Mouse (Mus musculus) hindbrain, postnatal 0 days (tissue): Measurements from ENCODE around the gene Gse1. TPM values are rescaled to one million over a fixed set of nuclear protein-coding genes. Genes with fewer than 3 reads are reported as not detected.

Experiments
- ATAC-seq: fragments of 200-750 bp; cut with Nextera tagmentation; 2 replicates; pipeline ENCODE4 v1.8.0; 2017; ENCODE audit warnings: mild to moderate bottlenecking, moderate TSS enrichment, moderate library complexity
- DNase-seq: peaks from one replicate; pipeline ENCODE4 v3.0.0-alpha.2; 2015; ENCODE audit warnings: low spot score
- H3K27ac ChIP-seq: fragments of 300-500 bp; sonication (generic); 2 replicates; pipeline ENCODE4 v1.5.1; 2014; ENCODE audit warnings: mild to moderate bottlenecking
- H3K27me3 ChIP-seq: fragments of 300-500 bp; sonication (generic); 2 replicates; pipeline ENCODE4 v1.6.1; 2014; ENCODE audit warnings: low read length, mixed read lengths; ENCODE audit not compliant: insufficient read depth
- H3K36me3 ChIP-seq: fragments of 300-500 bp; sonication (generic); 2 replicates; pipeline ENCODE4 v1.6.1; 2014; ENCODE audit warnings: low read length, mixed read lengths; ENCODE audit not compliant: insufficient read depth
- H3K4me1 ChIP-seq: fragments of 300-500 bp; sonication (generic); 2 replicates; pipeline ENCODE4 v1.6.1; 2014; ENCODE audit warnings: antibody characterized with exemption, low read length, mixed read lengths; ENCODE audit not compliant: insufficient read depth
- H3K4me2 ChIP-seq: fragments of 300-500 bp; sonication (generic); 2 replicates; pipeline ENCODE4 v1.6.1; 2014; ENCODE audit warnings: low read depth, mild to moderate bottlenecking, low read length, moderate library complexity, mixed read lengths
- H3K4me3 ChIP-seq: fragments of 300-500 bp; sonication (generic); 2 replicates; pipeline ENCODE4 v1.5.1; 2014; ENCODE audit warnings: low read length
- H3K9ac ChIP-seq: fragments of 300-500 bp; sonication (generic); replicated peaks from 2 replicates; pipeline ENCODE4 v1.6.1; 2014; ENCODE audit warnings: mild to moderate bottlenecking, low read length, moderate library complexity, mixed read lengths
- H3K9me3 ChIP-seq: fragments of 300-500 bp; sonication (generic); 2 replicates; pipeline ENCODE4 v1.6.1; 2016; ENCODE audit warnings: low read length, mixed read lengths
- CTCF ChIP-seq: IDR thresholded peaks from 2 replicates; pipeline ENCODE4 v1.5.1; 2016; ENCODE audit warnings: antibody characterized with exemption, control low read depth, low read depth
- WGBS: fragments of 180-500 bp; shearing (Covaris S2); extraction: QIAGEN DNeasy Blood & Tissue Kit; methylation state at CpG from one replicate; pipeline ENCODE4 v1.1.7; 2014; 5-methylcytosine and 5-hydroxymethylcytosine counted together
- polyA plus RNA-seq: library from polyadenylated mRNA; unstranded; fragments of >200 nt; fragmentation: Nextera tagmentation; extraction: Ambion mirVana; gene quantifications from 2 replicates; pipeline ENCODE4 v1.2.1, GENCODE M21; 2015
- total RNA-seq: library from RNA; depleted of rRNA; stranded (reverse); fragments of >200 nt; gene quantifications from 2 replicates; pipeline ENCODE4 v1.2.3, GENCODE M21; 2014

Gse1 gene
- total and polyA plus RNA-seq, 2 experiments from 2014 or later, result 13.4 to 48.3 TPM

GRCm38 (mm10) chr8:120518736-120519534, 290.7 kb downstream of the Gse1 start:
- ATAC-seq (no peak), DNase-seq (no peak)
- Histone ChIP-seq H3K36me3 (no peaks in the 10 kb centered on the region), H3K27ac (no peak overlapping the region), H3K4me3 (no peak overlapping the region), H3K27me3 (no peaks in the 10 kb centered on the region), H3K4me2 (no peak overlapping the region), H3K4me1 (peaks cover 34% of the 10 kb centered on the region), H3K9me3 (no peaks in the 10 kb centered on the region), H3K9ac (no peak overlapping the region)
- WGBS, result 67% methylated on average over 14 of the region's 14 CpGs
- TF ChIP-seq CTCF, result peak; percentile 30

DNA sequence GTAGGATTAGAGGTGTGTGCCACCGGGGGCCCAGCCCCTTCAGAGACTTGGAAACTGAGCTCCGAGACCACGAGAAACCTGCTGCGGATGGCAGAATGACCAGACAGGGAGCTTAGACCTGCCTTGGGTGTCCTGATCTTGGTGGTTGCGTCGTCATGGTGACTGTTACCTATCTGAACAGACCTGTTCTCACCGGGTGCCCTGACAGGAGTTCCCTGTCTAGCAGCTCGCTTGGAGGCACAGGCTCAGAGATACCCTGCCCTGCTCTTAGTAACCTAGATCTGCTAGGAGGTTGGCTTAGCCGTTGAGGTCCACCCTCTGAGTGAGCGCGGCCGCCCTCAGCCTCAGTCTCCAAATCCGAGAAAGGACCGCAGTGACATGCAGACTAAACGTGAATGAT, 292.0 kb downstream of the Gse1 start:
- ATAC-seq (no peak), DNase-seq (no peak)
- WGBS, result 63% methylated on average over 15 of the region's 15 CpGs
- H3K4me1 ChIP-seq, result peaks cover 37% of the 10 kb centered on the region
- TF ChIP-seq CTCF, result no peak
- no peaks in the 10 kb centered on the region for H3K27me3 ChIP-seq
- no peaks in the 10 kb centered on the region for H3K36me3 ChIP-seq
- H3K4me3 ChIP-seq, result no peak overlapping the region
- H3K9ac ChIP-seq, result no peak overlapping the region
- H3K4me2 ChIP-seq, result peak overlapping the region; percentile 13; the same call in 1 of the 2 replicates
- no peaks in the 10 kb centered on the region for H3K9me3 ChIP-seq
- peak overlapping the region; percentile 85; the same call in 1 of the 2 replicates for H3K27ac ChIP-seq

- Histone ChIP-seq H3K36me3 (no peaks in the 10 kb centered on the region), H3K27me3 (no peaks in the 10 kb centered on the region), H3K4me1 (peaks cover 37% of the 10 kb centered on the region), H3K9ac (no peak overlapping the region), H3K4me2 (peak overlapping the region; percentile 17; the same call in 1 of the 2 replicates), H3K27ac (peak overlapping the region; percentile 85), H3K9me3 (no peaks in the 10 kb centered on the region), H3K4me3 (no peak overlapping the region)
- 9% methylated on average over 19 of the region's 20 CpGs for WGBS
- TF ChIP-seq CTCF, result peak; percentile 58
- ATAC-seq (peak; percentile 83), DNase-seq (peak; percentile 94)
These were observed 292.7 kb downstream of the Gse1 start for GRCm38 (mm10) chr8:120520707-120521590.

DNA sequence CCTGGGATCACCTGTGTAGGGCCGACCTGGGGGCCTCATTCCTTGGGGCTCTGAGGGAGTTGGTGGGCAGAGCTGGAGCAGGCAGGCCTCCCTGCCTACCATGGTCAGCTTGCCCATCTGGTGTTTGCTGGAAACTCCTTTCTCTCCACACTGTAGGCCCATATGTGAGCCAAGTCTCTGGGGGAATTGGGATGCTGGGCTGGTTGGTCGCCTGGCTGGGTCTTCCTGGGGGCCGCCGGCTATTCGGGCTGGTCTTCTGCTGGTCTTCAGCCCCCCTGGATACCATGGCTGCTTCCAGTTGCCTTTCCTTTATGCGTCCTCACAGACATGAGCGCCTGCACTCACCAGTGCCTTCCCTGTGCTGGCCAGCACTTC, 293.3 kb downstream of the Gse1 start:
- 18% methylated on average over 7 of the region's 7 CpGs for whole genome bisulfite sequencing
- ATAC-seq (peak; percentile 43), DNase-seq (peak; percentile 68)
- H3K9ac ChIP-seq, result no peak overlapping the region
- peaks cover 32% of the 10 kb centered on the region for H3K4me1 ChIP-seq
- H3K4me3 ChIP-seq, result no peak overlapping the region
- TF ChIP-seq CTCF, result no peak
- H3K27me3 ChIP-seq, result no peaks in the 10 kb centered on the region
- peak overlapping the region; percentile 85 for H3K27ac ChIP-seq
- H3K9me3 ChIP-seq, result no peaks in the 10 kb centered on the region
- 0 out of 2 replicates have a peak overlapping the region, but pooled peaks have one; percentile 17 for H3K4me2 ChIP-seq
- no peaks in the 10 kb centered on the region for H3K36me3 ChIP-seq

DNA sequence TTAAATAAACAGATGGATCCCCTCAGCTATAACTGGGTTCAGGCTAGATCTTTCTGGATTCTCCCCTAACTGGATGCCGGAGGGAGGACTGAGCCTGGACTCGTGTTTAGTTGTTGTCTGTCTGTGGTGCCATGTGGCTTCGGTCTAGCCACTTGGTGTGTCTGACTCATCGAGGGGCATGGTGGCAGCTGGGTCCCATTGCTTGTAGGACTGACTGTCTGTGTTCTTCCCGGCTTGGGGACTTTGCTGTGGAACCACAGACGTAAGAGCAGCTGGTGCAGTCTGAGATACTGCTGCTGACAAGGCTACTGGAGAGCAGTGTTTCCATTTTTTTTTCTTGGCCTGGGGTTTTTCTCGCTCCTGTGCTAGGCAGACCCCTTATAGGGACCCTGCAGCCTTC, 295.4 kb downstream of the Gse1 start:
- no peak for TF ChIP-seq CTCF
- no peak overlapping the region for H3K9ac ChIP-seq
- DNase-seq (no peak), ATAC-seq (no peak)
- H3K27me3 ChIP-seq, result no peaks in the 10 kb centered on the region
- H3K4me3 ChIP-seq, result no peak overlapping the region
- no peaks in the 10 kb centered on the region for H3K36me3 ChIP-seq
- H3K4me2 ChIP-seq, result no peak overlapping the region
- H3K4me1 ChIP-seq, result peaks cover 33% of the 10 kb centered on the region
- H3K27ac ChIP-seq, result peak overlapping the region; percentile 15; the same call in 1 of the 2 replicates
- WGBS, result 51% methylated on average over 7 of the region's 7 CpGs
- no peaks in the 10 kb centered on the region for H3K9me3 ChIP-seq

DNA sequence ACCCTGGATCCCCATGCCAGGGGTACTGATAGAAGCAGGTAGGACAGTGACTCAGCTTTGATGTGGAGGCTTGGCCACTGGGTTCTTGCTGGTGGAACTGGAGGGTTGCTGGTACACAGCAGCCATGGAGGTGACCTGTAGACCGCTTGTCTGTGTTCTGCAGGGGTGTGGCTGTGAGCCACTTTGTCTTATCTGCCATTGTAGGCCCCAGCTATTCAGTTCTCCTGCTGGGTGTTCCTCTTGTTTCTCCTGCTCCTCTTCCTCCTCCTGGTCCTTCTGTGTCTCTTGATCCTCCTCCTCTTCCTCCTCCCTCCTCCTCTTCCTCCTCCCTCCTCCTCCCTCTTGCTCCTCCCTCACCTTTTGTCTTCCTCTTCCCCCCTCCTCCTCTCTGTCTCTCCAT, 296.9 kb downstream of the Gse1 start:
- DNase-seq, result no peak
- Histone ChIP-seq H3K4me1 (peaks cover 28% of the 10 kb centered on the region), H3K27me3 (no peaks in the 10 kb centered on the region), H3K9ac (no peak overlapping the region), H3K27ac (no peak overlapping the region), H3K36me3 (no peaks in the 10 kb centered on the region), H3K4me3 (no peak overlapping the region), H3K4me2 (no peak overlapping the region), H3K9me3 (no peaks in the 10 kb centered on the region)
- ATAC-seq, result no peak
- TF ChIP-seq CTCF, result no peak
- WGBS, result 67% methylated on average over 1 of the region's 1 CpGs
